Mouse (Mus musculus) cortical plate, adult 2 months (tissue): ENCODE data around the gene Scrn1. TPM values are rescaled to one million over a fixed set of nuclear protein-coding genes. Genes with fewer than 3 reads are reported as not detected.

Experiments used
- H3K27ac ChIP-seq: fragments of 200-500 bp; 2 replicates; pipeline ENCODE4 v1.5.1; 2012; ENCODE audit warnings: low read length, control low read depth, inconsistent platforms; ENCODE audit not compliant: insufficient read depth
- H3K4me1 ChIP-seq: fragments of 200-500 bp; 2 replicates; pipeline ENCODE4 v1.6.1; 2011; ENCODE audit warnings: low read length; ENCODE audit not compliant: control insufficient read depth, insufficient read depth
- H3K4me3 ChIP-seq: fragments of 200-500 bp; 2 replicates; pipeline ENCODE4 v1.5.1; 2011; ENCODE audit warnings: mild to moderate bottlenecking, low read length, control low read depth; ENCODE audit not compliant: insufficient read depth
- CTCF ChIP-seq: fragments of 200-500 bp; IDR thresholded peaks from 2 replicates; pipeline ENCODE4 v1.5.1; 2011; ENCODE audit warnings: mild to moderate bottlenecking, control low read depth, low read length; ENCODE audit not compliant: insufficient read depth; ENCODE audit errors: extremely low read depth
- POLR2A ChIP-seq: fragments of 200-500 bp; IDR thresholded peaks from 2 replicates; pipeline ENCODE4 v1.6.1; 2011; ENCODE audit warnings: mild to moderate bottlenecking, low read length, control low read depth; ENCODE audit not compliant: insufficient read depth; ENCODE audit errors: extremely low read depth
- polyA plus RNA-seq: library from polyadenylated mRNA; depleted of rRNA; stranded (reverse); fragments of >200 nt; gene quantifications from 2 replicates; pipeline ENCODE4 v1.2.3, GENCODE M21; 2012

Scrn1 gene
- polyA plus RNA-seq, 1 experiment: 115 TPM

DNA sequence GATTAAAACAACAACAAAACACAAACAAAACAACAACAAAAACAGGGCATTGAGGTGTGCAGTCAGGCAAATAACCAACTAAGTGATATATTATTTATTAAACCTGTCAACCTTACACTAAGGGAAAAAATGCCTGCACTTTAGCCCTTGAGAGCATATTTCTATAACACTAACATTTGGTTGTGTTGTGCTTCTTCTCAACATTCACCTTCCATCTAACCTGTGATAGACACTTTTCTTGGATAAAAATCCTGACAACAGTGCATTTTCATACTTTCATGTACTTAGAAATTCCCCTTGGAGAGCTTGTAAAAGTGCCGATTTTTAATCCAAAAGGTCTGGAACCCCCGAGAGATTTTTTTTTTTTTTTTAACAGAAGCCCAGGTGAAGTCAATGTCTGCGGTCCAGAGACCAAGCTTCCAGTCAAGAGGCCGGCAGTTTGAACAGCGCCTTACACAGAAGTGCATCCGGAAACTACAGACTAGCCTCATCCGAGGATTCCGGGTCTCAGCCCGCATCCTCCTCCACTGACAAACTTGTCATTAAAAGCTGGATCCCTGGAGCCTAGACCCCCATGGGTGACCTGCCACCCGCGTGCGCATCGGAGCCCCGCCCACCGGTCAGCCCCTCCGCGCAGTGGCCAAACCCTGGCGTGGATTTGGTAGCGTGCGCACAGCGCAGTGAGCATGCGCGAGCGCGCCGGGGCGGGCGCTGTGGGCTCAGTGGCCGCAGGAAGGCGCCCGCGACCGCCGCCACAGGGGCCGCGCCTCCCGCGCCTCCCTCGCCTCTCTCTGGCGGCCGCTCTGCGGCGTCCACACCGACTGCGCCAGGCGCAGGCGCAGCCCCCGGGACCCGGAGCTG, 28.4 kb upstream of the Scrn1 start, which contains the start of gene Plekha8:
Plekha8 (plus strand) TSS at position 643 of the 861 bp plus-strand sequence.
- H3K4me3 ChIP-seq: peak within 1 kb of the TSS; percentile 45
- TF ChIP-seq CTCF: no peak
- peak; percentile 40; the same call in 1 of the 2 replicates for TF ChIP-seq POLR2A
- H3K27ac ChIP-seq: peak within 1 kb of the TSS; percentile 61; the same call in 1 of the 2 replicates
- peaks cover 6% of the 10 kb centered on the region; the same call in 1 of the 2 replicates for H3K4me1 ChIP-seq

- H3K4me3 ChIP-seq: no peak overlapping the region; the same call in 1 of the 2 replicates
- peaks cover 6% of the 10 kb centered on the region; the same call in 1 of the 2 replicates for H3K4me1 ChIP-seq
- no peak for TF ChIP-seq POLR2A
- TF ChIP-seq CTCF: no peak
- no peak overlapping the region for H3K27ac ChIP-seq
These were observed 27.6 kb upstream of the Scrn1 start for GRCm38 (mm10) chr6:54593766-54594468.

DNA sequence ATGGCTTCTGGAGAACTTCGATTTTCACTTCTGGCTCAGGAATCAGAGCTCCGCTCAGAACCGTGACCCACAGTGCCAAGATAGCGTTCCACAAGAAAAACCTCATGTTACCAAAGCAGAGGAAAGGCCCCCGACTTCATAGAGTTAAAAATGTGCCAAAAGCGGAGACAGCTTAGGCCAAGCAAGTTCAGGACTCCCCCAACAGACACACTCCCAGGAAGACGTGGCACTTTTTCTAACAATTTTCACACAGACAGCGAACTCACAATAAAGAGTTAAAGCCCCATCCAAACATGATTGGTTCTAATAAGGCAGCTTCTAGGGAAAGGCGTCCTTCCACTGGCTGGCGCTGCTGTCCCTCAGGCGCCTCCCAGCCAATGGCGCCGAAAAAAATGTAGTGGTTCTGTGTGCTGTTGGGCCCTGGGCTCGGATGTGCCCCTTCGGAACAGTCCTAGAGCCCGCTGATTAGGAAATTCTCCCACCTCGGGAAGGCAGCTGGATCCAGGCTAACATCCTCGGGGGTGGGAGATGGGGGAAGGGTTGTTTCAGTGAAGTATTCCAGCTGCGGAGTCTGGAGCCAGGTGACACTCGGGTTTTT, 26.7 kb upstream of the Scrn1 start:
- Histone ChIP-seq H3K4me1 (peaks cover 6% of the 10 kb centered on the region; the same call in 1 of the 2 replicates), H3K4me3 (peak overlapping the region; percentile 61), H3K27ac (peak overlapping the region; percentile 40; the same call in 1 of the 2 replicates)
- TF ChIP-seq POLR2A (peak; percentile 75; the same call in 1 of the 2 replicates), CTCF (no peak)

- Histone ChIP-seq H3K27ac (no peak overlapping the region), H3K4me3 (peak overlapping the region; percentile 27; the same call in 1 of the 2 replicates), H3K4me1 (peaks cover 5% of the 10 kb centered on the region; the same call in 1 of the 2 replicates)
- TF ChIP-seq CTCF: no peak
- no peak for TF ChIP-seq POLR2A
These were observed 25.5 kb upstream of the Scrn1 start for GRCm38 (mm10) chr6:54591778-54592177.

DNA sequence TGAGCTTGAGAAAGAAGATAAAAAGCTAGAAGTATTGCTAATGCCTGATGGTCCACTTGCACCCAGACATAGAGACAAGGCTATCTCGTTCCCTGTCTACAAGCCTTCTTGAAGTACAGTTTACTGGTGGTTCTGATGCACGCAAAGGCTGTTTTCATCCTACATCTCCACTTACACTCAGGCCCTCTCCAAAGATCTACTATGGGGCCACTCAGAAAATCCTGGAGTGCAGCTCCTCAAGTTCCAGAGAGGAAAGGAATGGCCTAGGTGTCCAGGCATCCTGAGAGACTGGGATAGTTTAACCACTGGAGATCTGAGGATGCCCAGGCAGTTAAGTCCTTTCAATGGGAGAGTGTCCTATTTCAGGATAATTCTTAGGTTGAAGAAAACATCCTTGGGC, 24.4 kb upstream of the Scrn1 start:
- Histone ChIP-seq H3K4me3 (no peak overlapping the region), H3K4me1 (0 out of 2 replicates have a peak, but pooled peaks cover 1% of the 10 kb centered on the region), H3K27ac (no peak overlapping the region)
- TF ChIP-seq CTCF (no peak), POLR2A (no peak)

GRCm38 (mm10) chr6:54588212-54588611, 21.9 kb upstream of the Scrn1 start:
- 0 out of 2 replicates have a peak, but pooled peaks cover 1% of the 10 kb centered on the region for H3K4me1 ChIP-seq
- H3K27ac ChIP-seq: no peak overlapping the region
- H3K4me3 ChIP-seq: no peak overlapping the region
- TF ChIP-seq CTCF: no peak
- no peak for TF ChIP-seq POLR2A

GRCm38 (mm10) chr6:54587683-54588082, 21.4 kb upstream of the Scrn1 start:
- 0 out of 2 replicates have a peak, but pooled peaks cover 1% of the 10 kb centered on the region for H3K4me1 ChIP-seq
- TF ChIP-seq CTCF: no peak
- TF ChIP-seq POLR2A: no peak
- no peak overlapping the region for H3K27ac ChIP-seq
- no peak overlapping the region for H3K4me3 ChIP-seq

- no peak overlapping the region for H3K27ac ChIP-seq
- 0 out of 2 replicates have a peak, but pooled peaks cover 1% of the 10 kb centered on the region for H3K4me1 ChIP-seq
- no peak for TF ChIP-seq POLR2A
- H3K4me3 ChIP-seq: no peak overlapping the region
These were observed 20.6 kb upstream of the Scrn1 start for GRCm38 (mm10) chr6:54586911-54587310.

DNA sequence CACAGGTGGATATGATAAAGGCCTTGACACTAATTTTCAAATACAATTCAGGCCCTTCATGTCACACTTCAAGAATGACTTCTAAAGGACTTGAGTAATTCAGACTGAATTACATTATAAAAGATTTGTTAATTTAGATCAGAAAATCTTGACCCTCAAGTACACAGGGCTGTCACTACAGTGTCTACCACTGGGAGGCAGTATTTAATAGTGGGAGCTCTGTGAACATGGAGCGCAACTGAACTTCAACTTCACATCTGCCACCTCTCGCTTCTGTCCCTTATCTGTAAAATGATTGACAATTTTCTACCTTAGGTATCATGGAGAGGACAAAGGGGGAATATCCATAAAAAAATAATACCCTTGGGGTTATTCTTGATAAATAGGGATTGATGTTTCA, 19.9 kb upstream of the Scrn1 start:
- no peaks in the 10 kb centered on the region for H3K4me1 ChIP-seq
- TF ChIP-seq CTCF (peak; percentile 65; the same call in 1 of the 2 replicates), POLR2A (no peak)
- no peak overlapping the region for H3K4me3 ChIP-seq
- no peak overlapping the region for H3K27ac ChIP-seq
